Mouse (Mus musculus) ovary, postnatal 10 days (tissue): ENCODE results near the gene Gstm1.
"Not testable (repeated sequence)": the region's sequence is repeated elsewhere in the genome, so short reads cannot be mapped to it uniquely, and the experiment has no call there.

ENCODE experiments used
- DNase-seq: peaks from one replicate; pipeline ENCODE4 v3.0.0; 2022; ENCODE audit warnings: low spot score

Gene Gstm1

DNA sequence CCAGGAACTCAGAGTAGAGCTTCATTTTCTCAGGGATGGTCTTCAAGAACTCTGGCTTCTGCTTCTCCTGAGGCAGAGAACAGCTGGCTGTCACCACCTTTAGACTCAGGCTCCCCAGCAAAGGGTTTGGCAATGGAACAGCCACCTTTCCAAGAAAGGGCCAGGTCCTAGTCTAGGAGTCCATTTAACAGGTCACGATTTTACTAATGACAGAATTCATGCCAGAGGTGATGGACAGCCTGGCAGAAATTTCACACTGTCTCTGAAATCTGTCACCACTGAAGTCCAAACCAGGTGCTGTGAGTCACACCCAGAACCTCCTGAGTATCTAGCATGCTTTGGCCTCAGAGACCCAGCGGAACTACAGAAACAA, 2.8 kb downstream of the Gstm1 start:
- DNase-seq: no peak

DNA sequence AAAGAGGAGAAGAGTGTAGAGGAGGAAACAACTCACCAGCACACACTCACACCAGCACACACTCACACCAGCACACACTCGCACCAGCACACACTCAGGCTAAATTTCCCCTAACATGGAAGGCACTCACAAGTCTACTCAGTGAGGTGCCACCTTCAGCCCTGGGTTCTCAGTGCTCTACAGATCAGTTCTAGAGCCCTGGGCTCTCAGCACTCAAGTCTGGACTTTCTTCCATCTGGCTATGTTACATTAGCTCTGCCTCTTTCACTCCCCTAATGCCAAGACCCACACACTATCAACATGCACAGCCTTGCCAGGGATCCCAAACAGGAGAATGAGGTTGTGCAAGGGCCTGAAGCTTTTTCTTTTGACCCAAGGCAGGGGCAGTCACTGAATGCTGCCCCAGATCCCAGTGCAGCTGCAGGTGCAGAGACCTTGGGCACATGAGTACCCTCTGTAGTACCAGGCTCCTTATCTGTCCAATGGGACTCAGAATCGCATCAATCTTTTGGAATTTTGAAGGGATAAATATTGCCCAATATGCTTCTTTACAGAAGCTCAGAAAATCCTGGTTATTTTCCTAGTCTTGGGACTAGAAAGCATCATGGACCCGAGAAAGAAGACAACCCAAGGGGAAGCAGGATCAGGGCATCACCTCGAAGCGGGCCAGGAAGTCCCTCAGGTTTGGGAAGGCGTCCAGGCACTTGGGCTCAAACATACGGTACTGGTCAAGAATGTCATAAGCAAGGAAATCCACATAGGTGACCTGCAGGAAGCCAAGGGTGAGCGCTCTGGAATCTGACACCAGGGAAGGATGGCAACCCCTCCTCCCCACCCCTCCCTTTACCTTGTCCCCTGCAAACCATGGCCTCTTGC, 3.4 kb downstream of the Gstm1 start:
- DNase-seq: no peak

- DNase-seq: no peak
Measured at GRCm38 (mm10) chr3:108013331-108013871, 4.4 kb downstream of the Gstm1 start.

- no peak for DNase-seq
Measured at GRCm38 (mm10) chr3:108011558-108011957, 6.2 kb downstream of the Gstm1 start.

DNA sequence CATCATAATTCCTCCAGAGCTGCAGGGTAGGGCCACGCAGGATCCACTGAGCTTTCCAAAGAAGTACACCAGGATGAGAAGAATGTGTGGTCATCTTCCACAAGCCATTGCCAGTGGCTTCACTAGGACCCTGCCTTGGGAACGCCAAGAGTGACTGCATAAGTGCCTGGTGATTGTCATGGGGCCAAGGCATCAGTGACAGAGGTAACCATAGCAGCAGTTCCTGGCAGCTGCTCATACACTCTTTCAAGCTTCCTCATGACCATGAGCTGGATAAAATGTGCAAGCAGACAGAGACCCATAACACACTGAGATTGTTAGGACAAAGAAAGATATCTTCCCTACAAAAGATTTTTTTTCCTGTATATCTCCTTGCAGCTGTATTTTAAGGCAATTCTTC, 7.5 kb downstream of the Gstm1 start:
- DNase-seq: no peak

DNA sequence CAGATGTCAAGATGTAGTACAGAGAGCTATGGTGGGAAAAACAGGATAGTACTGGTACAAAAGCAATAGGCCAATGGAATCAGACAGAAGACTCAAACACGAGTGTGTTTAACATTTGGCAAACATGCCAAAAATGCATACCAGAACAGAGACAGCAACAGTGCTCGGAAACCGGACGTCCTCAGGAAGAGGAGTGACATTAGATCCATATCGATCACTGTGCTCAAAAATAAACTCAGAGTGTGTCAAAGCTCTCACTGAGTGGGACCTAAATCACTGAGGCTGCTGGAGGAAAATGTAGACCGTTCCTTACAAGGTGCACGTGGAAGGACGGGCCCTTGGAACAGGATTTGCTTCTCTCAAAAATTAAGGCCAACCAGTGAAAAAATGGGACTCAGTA, 15.8 kb downstream of the Gstm1 start:
- DNase-seq: no peak

- no peak for DNase-seq
Measured at GRCm38 (mm10) chr3:107999491-107999890, 18.3 kb downstream of the Gstm1 start.

GRCm38 (mm10) chr3:107998591-107998990, 19.2 kb downstream of the Gstm1 start:
- DNase-seq: no peak

DNA sequence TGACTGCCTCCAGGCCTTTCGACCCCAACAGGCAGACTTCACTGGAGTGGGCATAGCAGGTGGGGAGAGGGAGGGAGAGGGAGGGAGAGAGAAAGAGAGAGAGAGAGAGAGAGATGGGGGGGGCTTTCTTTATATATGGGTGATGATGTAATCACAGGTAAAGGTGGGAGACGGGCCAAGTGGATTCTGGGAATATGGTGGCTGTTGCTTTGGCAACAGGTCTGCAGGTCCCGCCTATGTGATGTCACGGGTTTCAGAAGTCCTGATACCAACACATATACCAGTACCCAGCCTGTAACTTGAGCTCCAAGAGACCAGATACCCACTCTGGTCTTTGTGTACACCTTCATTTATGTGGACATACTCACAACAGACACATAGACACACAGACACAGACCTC, 21.2 kb downstream of the Gstm1 start:
- DNase-seq: no peak

- not testable (repeated sequence) for DNase-seq
Measured at GRCm38 (mm10) chr3:107995974-107996373, 21.8 kb downstream of the Gstm1 start.

GRCm38 (mm10) chr3:107986041-107986562, 31.7 kb downstream of the Gstm1 start, which contains the start of gene Gstm2:
Gene Gstm2 (minus strand): TSS chr3:107986453.
- DNase-seq: no peak

DNA sequence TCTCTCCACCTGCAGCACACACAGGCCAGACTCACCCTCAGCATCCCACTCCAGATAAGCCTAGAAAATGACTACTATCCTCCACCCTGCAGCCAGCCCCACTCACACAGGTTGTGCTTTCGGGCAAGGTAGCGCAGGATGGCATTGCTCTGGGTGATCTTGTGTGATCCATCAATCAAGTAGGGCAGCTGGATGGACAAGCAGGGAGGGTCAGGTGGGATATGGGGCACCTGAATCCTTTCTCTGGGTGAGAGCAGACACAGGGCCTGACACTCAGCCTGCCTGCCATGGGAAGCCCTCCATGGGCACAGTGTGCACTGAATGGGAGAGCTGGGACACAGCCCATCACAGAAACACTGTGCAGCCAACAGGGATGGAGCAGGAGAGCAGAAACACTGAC, 32.6 kb downstream of the Gstm1 start:
- not testable (repeated sequence) for DNase-seq

DNA sequence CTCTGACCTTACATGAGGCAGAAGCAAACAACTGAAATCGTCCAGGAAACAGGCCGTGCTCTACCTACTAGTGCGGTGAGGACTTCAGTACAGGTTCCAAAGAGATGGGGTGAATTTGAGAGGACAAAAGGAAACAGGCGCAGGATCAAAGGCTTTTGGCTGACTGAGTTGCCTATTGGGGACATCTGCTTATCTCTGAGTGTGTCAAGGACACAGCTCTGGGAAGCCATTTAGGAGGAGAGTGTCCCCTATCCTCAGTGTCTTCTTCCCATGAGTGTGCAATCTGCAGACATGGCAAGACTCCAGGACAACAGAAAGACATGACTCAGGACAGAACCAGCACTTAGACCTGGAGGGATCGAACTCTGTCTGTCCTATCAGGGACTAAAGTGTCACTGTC, 33.3 kb downstream of the Gstm1 start:
- DNase-seq: no peak

- DNase-seq: no peak
Measured at GRCm38 (mm10) chr3:107983771-107984170, 34.0 kb downstream of the Gstm1 start.

DNA sequence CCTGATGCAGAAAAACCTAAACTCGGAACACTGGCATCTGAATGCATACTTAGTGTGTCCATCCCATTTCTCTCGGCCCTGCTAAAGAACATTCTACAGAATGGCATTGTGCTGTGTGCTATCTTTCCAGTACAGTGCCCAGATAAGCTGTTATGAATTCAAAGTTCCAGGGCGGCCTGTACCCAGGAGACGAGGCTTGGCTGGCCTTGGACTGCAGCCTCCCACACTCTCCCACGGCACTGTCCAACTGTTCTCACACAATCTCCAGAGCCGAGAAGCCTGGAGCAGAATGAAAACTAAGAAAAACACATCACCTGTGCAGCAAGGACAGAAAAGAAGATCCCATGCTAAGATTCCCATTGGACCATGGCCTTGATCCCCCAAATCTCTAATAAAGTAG, 35.0 kb downstream of the Gstm1 start:
- no peak for DNase-seq

DNA sequence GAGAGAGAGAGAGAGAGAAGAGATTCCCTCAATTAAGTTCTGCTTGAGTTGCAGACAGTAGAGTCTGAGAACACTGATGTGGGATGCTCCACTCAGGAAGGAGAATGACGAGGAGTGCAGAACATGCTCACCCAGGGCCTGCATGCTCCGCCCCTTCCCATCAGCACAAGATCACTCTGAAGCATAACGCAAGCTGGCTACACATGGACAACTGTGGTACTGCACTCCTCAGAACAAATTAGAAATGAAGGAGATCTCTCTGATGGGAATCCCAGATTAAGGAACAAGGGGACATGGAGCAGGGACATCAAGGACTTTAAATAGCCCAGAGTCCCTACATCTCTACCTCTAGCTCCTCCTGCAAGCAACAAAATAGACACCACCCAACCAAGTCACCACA, 36.5 kb downstream of the Gstm1 start:
- DNase-seq: no peak

GRCm38 (mm10) chr3:107977691-107978090, 40.1 kb downstream of the Gstm1 start:
- DNase-seq: no peak

DNA sequence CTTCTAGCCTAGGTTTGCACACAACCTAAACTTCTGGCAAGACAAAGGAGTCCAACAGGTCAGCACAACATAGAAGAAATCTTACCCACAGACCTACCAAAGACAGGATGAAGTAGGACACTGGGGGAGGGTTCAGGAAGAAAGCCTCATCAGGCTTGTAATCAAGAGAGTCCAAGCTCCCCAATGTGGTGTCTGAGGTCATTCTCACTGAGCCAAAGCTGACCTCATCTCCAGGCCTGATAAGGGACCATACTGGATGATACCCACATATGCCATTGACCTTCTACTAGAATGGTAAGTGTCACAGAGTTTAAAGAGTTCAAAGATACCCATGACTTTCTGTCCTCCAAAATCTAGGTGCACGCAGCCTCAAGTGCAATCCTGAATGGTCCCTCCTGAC, 43.5 kb downstream of the Gstm1 start:
- DNase-seq: no peak

GRCm38 (mm10) chr3:107972070-107972469, 45.7 kb downstream of the Gstm1 start:
- no peak for DNase-seq

- not testable (repeated sequence) for DNase-seq
Measured at GRCm38 (mm10) chr3:107971101-107971500, 46.7 kb downstream of the Gstm1 start.

DNA sequence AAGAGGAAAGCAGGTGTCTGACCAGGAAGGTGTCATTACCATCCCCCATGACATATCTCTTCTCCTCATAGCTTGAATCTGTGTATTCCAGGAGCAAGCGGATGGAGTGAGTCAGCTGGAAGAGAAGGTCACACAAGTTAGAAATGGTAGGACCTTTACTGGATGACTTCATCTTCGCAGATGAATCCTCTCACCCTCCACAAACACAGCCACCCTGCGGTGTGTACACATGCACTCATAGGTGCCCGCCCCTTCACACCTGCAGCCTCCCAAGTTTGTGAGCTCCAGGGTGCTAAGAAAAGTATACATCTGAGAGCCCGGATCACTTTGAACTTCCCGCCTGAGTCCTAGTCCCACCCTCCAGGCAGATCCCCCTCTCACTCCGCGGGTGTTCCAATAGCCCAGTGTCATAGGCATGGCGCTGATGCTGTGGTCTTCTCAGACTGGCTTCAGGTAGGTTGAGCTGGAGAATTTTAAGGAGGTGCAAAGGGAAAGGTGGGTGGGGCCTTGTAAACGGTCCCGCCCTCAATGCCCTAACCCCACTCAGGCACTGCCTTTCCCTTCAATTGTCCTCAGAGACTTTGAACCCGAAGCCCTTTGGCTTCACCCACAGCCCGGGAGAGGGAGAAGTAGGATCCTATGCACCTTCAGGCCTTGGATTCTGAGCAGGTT, 48.9 kb downstream of the Gstm1 start, which contains the start of gene Gstm3:
Gstm3 (minus strand) TSS at position 560 of the 672 bp plus-strand sequence.
- no peak for DNase-seq

DNA sequence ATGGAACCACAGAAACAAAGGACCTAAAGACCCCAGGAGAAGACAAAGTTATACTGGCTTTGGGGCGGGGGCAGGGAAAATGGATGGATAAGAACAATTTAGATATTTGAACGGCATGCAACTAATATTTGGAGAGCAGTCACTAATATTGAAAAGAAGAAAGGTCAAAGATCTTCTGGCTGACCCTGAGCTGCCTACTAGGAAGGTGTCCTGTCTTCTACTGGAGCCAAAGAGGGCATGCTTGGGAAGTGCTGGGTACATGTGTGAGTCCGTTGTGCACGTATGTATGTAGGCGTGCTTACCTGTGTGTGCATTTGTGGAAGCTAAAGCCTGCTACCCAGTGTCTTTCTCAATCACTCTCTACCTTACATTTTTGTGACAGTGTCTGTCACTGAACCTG, 51.1 kb downstream of the Gstm1 start:
- DNase-seq: no peak

- DNase-seq: no peak
Measured at GRCm38 (mm10) chr3:107965592-107965991, 52.2 kb downstream of the Gstm1 start.
